Mouse (Mus musculus): ENCODE results near the gene Mthfd1l. TPM values are rescaled to one million over a fixed set of nuclear protein-coding genes. Genes with fewer than 3 reads are reported as not detected.
"Not testable (repeated sequence)": the region's sequence is repeated elsewhere in the genome, so short reads cannot be mapped to it uniquely, and the experiment has no call there.

Gene Mthfd1l
- polyA plus RNA-seq, 1 experiment = 45.9 TPM

DNA sequence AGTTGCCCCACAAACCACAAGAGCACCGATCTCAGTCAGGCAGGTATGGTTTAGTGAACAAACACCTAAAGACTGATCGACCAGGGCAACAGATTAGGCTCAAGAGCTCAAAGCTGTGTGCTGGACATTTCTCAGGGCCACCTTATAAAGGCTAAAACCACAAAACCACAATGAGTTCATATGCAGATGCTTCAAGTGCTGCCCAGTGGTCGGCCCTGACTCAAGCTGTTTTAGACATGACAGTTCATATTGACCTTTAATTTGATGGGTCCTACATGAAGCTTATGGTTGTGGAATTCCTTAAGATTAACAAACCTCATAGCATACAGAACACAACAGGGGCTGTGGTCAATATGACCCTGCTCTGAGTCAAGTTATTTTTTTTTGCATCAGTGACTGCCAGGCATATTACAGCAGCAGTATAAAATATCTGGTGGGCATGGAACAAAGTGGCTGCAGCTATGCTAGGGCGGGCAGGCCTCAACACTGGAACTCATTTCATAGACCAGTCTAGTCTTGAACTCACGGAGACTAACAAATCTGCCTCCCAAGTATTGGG, 227.7 kb downstream of the Mthfd1l start:
- Histone ChIP-seq H3K79me2 (ENCODE audit: control insufficient read depth, insufficient read depth) (no peaks in the 10 kb centered on the region), H3K36me3 (ENCODE audit: control insufficient read depth, insufficient read depth) (no peaks in the 10 kb centered on the region), H3K27me3 (ENCODE audit: control insufficient read depth, insufficient read depth, insufficient read length) (no peaks in the 10 kb centered on the region), H3ac (ENCODE audit: control insufficient read depth, insufficient read length) (no peak overlapping the region), H3K4me3 (no peak overlapping the region), H3K4me2 (ENCODE audit: low read depth) (peak overlapping the region; percentile 28)
- TF ChIP-seq TCF3 (IDR thresholded peaks at IDR 0.05; ENCODE audit: insufficient read length, low read depth) (no peak), MYOD1 (IDR thresholded peaks at IDR 0.05; ENCODE audit: control insufficient read depth in 1 of 3, insufficient read length in 2 of 3, low read depth in 2 of 3) (no peak), TCF12 (IDR thresholded peaks at IDR 0.05; ENCODE audit: insufficient read depth, poor library complexity, severe bottlenecking) (no peak), MYOG (IDR thresholded peaks at IDR 0.05; ENCODE audit: control insufficient read depth in 1 of 3, insufficient read depth in 1 of 3, insufficient read length in 2 of 3, low read depth in 2 of 3) (no peak), POLR2A (IDR thresholded peaks at IDR 0.05; ENCODE audit: insufficient read length, low read depth) (no peak), USF1 (IDR thresholded peaks at IDR 0.05; ENCODE audit: low read depth) (no peak), E2F4 (IDR thresholded peaks at IDR 0.05; ENCODE audit: insufficient read depth) (no peak), REST (IDR thresholded peaks at IDR 0.05; ENCODE audit: insufficient read depth, insufficient read length) (no peak), CEBPB (IDR thresholded peaks at IDR 0.05; ENCODE audit: insufficient read depth, poor library complexity, severe bottlenecking) (no peak)

GRCm38 (mm10) chr10:4201141-4201540, 228.2 kb downstream of the Mthfd1l start:
- Histone ChIP-seq H3K27me3 (ENCODE audit: control insufficient read depth, insufficient read depth, insufficient read length) (no peaks in the 10 kb centered on the region), H3K4me3 (no peak overlapping the region), H3K36me3 (ENCODE audit: control insufficient read depth, insufficient read depth) (no peaks in the 10 kb centered on the region), H3K4me2 (ENCODE audit: low read depth) (no peak overlapping the region), H3ac (ENCODE audit: control insufficient read depth, insufficient read length) (no peak overlapping the region), H3K79me2 (ENCODE audit: control insufficient read depth, insufficient read depth) (no peaks in the 10 kb centered on the region)
- TF ChIP-seq MAX (IDR thresholded peaks at IDR 0.05; ENCODE audit: low read depth) = no peak

DNA sequence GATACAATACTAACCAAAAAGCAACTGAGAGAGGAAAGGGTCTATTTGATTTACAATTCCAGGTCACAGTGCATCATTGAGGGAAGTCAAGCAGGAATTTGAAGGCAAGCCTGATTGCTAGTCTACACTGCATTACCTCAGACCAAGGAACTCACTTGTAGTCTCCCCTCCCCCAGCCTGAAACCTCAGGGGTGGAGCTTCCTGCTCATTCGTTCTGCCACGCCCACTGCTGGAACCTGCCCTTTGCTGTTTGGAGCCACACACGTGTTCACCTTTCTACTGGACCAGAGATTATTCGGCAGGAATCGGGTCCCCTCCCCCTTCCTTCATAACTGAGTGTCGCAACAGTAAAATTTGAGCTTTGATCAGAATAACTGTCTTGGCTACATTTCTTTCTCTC, 230.7 kb downstream of the Mthfd1l start:
- not testable (repeated sequence) for H3K4me3 ChIP-seq; H3K36me3 ChIP-seq (ENCODE audit: control insufficient read depth, insufficient read depth); H3ac ChIP-seq (ENCODE audit: control insufficient read depth, insufficient read length); H3K4me2 ChIP-seq (ENCODE audit: low read depth); H3K79me2 ChIP-seq (ENCODE audit: control insufficient read depth, insufficient read depth); H3K27me3 ChIP-seq (ENCODE audit: control insufficient read depth, insufficient read depth, insufficient read length)

DNA sequence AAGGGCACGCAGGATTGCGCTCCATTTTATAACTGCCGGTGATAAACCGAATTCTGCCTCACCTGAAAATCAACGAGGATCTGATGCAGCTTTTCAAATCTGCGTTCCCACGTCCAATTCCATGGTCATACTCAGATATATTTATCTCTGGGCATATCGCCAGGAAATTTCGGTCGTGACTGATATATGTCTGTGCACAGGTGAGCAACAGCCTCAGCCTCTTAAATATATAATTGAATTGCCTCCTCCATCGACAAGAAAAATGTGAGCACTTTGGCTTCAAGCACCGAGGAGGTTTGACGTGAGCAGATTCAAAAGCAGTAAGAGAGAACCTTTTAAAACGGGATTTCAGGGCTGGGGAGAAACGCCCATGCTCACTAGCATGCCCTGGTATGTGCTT, 236.1 kb downstream of the Mthfd1l start:
- Histone ChIP-seq H3K4me2 (ENCODE audit: low read depth) (no peak overlapping the region), H3K79me2 (ENCODE audit: control insufficient read depth, insufficient read depth) (no peaks in the 10 kb centered on the region), H3ac (ENCODE audit: control insufficient read depth, insufficient read length) (no peak overlapping the region), H3K4me3 (no peak overlapping the region), H3K27me3 (ENCODE audit: control insufficient read depth, insufficient read depth, insufficient read length) (no peaks in the 10 kb centered on the region), H3K36me3 (ENCODE audit: control insufficient read depth, insufficient read depth) (no peaks in the 10 kb centered on the region)
- no peak for TF ChIP-seq REST (IDR thresholded peaks at IDR 0.05; ENCODE audit: insufficient read depth, insufficient read length)
- no peak for TF ChIP-seq E2F4 (IDR thresholded peaks at IDR 0.05; ENCODE audit: insufficient read depth)
- TF ChIP-seq TCF3 (IDR thresholded peaks at IDR 0.05; ENCODE audit: insufficient read length, low read depth) = no peak
- no peak for TF ChIP-seq SRF (IDR thresholded peaks at IDR 0.05; ENCODE audit: control insufficient read depth, insufficient read length, low read depth)
- no peak for TF ChIP-seq MYOD1 (IDR thresholded peaks at IDR 0.05; ENCODE audit: control insufficient read depth in 1 of 3, insufficient read length in 2 of 3, low read depth in 2 of 3)
- no peak for TF ChIP-seq MYOG (IDR thresholded peaks at IDR 0.05; ENCODE audit: control insufficient read depth in 1 of 3, insufficient read depth in 1 of 3, insufficient read length in 2 of 3, low read depth in 2 of 3)
- TF ChIP-seq TCF12 (IDR thresholded peaks at IDR 0.05; ENCODE audit: insufficient read depth, poor library complexity, severe bottlenecking) = no peak
- TF ChIP-seq MAX (IDR thresholded peaks at IDR 0.05; ENCODE audit: low read depth) = no peak
- no peak for TF ChIP-seq USF1 (IDR thresholded peaks at IDR 0.05; ENCODE audit: low read depth)
- TF ChIP-seq CEBPB (IDR thresholded peaks at IDR 0.05; ENCODE audit: insufficient read depth, poor library complexity, severe bottlenecking) = no peak
- TF ChIP-seq POLR2A (IDR thresholded peaks at IDR 0.05; ENCODE audit: insufficient read length, low read depth) = no peak
- no peak for TF ChIP-seq POLR2AphosphoS2 (IDR thresholded peaks at IDR 0.05; ENCODE audit: insufficient read length, low read depth)

DNA sequence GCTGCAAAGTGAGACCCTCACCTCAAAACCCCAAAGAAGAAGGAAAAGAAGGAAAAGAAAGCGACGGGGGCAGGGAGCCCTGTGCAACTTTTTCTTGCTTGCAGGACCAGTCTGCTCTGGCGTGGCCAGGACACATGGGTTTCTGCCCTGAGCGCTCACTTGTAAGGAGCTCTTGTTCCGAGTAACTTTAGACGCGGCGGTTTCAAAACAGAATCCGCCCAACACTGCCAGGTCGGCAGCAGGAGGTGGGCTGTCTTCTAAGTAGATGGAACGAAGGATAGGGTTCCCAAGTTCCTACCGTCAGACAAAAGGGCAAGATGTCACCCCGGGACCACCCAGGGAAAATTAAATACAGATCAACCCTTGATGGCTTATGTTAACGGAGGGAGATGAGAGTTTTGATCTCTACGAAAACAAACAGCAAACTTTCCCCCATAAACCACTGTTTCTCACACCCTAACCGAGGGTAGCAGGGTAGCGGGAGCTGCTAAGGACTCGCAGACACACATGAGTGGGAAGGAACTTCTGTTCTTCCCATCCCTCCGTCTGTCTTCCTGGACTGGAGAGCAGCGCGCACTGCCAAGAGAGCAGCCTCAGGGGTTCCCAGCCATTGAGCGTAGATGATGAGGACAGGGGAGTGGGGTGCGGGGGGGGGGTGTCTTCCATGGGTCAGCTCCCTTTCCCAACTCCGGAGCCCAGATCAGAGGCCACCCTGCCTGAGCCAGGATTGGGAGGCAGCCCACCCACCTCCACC, 237.6 kb downstream of the Mthfd1l start:
- no peaks in the 10 kb centered on the region for H3K27me3 ChIP-seq (ENCODE audit: control insufficient read depth, insufficient read depth, insufficient read length)
- no peak overlapping the region for H3ac ChIP-seq (ENCODE audit: control insufficient read depth, insufficient read length)
- no peaks in the 10 kb centered on the region for H3K79me2 ChIP-seq (ENCODE audit: control insufficient read depth, insufficient read depth)
- no peak overlapping the region for H3K4me2 ChIP-seq (ENCODE audit: low read depth)
- no peak overlapping the region for H3K4me3 ChIP-seq
- TF ChIP-seq E2F4 (IDR thresholded peaks at IDR 0.05; ENCODE audit: insufficient read depth) (no peak), TCF12 (IDR thresholded peaks at IDR 0.05; ENCODE audit: insufficient read depth, poor library complexity, severe bottlenecking) (no peak), MAX (IDR thresholded peaks at IDR 0.05; ENCODE audit: low read depth) (no peak), POLR2A (IDR thresholded peaks at IDR 0.05; ENCODE audit: insufficient read length, low read depth) (no peak)
- no peaks in the 10 kb centered on the region for H3K36me3 ChIP-seq (ENCODE audit: control insufficient read depth, insufficient read depth)

Data from myocyte (in vitro differentiated cells).